Mouse (Mus musculus): ENCODE measurements around the gene Neil1. TPM values are rescaled to one million over a fixed set of nuclear protein-coding genes. Genes with fewer than 3 reads are reported as not detected.

The Neil1 gene
- polyA plus RNA-seq, 1 experiment from 2014 or later: 6.2 TPM

DNA sequence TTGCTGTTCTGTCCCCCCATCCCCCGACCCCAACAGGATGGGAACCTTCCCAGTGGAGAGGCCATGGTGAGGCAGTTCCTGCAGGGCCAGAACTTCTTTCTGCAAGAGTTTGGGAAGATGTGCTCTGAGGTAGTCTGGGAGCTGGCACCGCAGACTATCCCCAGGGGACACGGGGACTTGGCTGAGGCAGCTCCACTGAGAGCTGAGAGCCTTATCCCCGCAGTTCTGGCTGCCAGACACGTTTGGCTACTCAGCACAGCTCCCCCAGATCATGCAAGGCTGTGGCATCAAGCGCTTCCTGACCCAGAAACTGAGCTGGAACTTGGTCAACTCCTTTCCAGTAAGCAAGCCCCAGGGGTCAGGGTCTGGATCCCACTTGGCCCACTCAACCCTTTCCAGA, 10.9 kb downstream of the Neil1 start:
- Histone ChIP-seq H3K4me1 (ENCODE audit: insufficient read depth, low read depth, low read length) (no peaks in the 10 kb centered on the region), H3K4me2 (replicated peaks; ENCODE audit: low read depth, low read length) (no peak overlapping the region), H3K4me3 (ENCODE audit: low read depth, low read length) (no peak overlapping the region), H3K27ac (ENCODE audit: low read length) (no peak overlapping the region), H3K36me3 (ENCODE audit: insufficient read depth, low read length) (peaks cover 14% of the 10 kb centered on the region; the same call in 1 of the 2 replicates), H3K9ac (replicated peaks; ENCODE audit: low read depth) (no peak overlapping the region), H3K27me3 (replicated peaks; ENCODE audit: insufficient read depth, low read length) (no peaks in the 10 kb centered on the region), H3K9me3 (ENCODE audit: low read length) (no peaks in the 10 kb centered on the region)
- ATAC-seq: no peak
- DNase-seq (ENCODE audit: low spot score): no peak
- WGBS: 76% methylated on average over 6 of the region's 6 CpGs
- TF ChIP-seq EP300 (IDR thresholded peaks at IDR 0.05): no peak
- TF ChIP-seq CTCF (IDR thresholded peaks at IDR 0.05): no peak

GRCm38 (mm10) chr9:57130577-57131433, 17.3 kb downstream of the Neil1 start, which contains the start of gene Man2c1:
TSS of gene Man2c1 (plus strand) at chr9:57130690.
- no peaks in the 10 kb centered on the region for H3K27me3 ChIP-seq (replicated peaks; ENCODE audit: insufficient read depth, low read length)
- ATAC-seq (peak; percentile 94), DNase-seq (ENCODE audit: low spot score) (peak; percentile 96)
- H3K4me1 ChIP-seq (ENCODE audit: insufficient read depth, low read depth, low read length): peaks cover 7% of the 10 kb centered on the region; the same call in 1 of the 2 replicates
- peaks cover 11% of the 10 kb centered on the region; the same call in 1 of the 2 replicates for H3K36me3 ChIP-seq (ENCODE audit: insufficient read depth, low read length)
- peak within 1 kb of the TSS; percentile 92 for H3K4me2 ChIP-seq (replicated peaks; ENCODE audit: low read depth, low read length)
- WGBS: under 1% methylated on average over 55 of the region's 58 CpGs
- H3K9me3 ChIP-seq (ENCODE audit: low read length): no peaks in the 10 kb centered on the region
- TF ChIP-seq CTCF (IDR thresholded peaks at IDR 0.05) (peak; percentile 85), EP300 (IDR thresholded peaks at IDR 0.05) (0 out of 2 replicates have a peak, but pooled peaks have one; percentile 9)
- peak within 1 kb of the TSS; percentile 96 for H3K27ac ChIP-seq (ENCODE audit: low read length)
- H3K9ac ChIP-seq (replicated peaks; ENCODE audit: low read depth): peak within 1 kb of the TSS; percentile 79
- H3K4me3 ChIP-seq (ENCODE audit: low read depth, low read length): peak within 1 kb of the TSS; percentile 85

DNA sequence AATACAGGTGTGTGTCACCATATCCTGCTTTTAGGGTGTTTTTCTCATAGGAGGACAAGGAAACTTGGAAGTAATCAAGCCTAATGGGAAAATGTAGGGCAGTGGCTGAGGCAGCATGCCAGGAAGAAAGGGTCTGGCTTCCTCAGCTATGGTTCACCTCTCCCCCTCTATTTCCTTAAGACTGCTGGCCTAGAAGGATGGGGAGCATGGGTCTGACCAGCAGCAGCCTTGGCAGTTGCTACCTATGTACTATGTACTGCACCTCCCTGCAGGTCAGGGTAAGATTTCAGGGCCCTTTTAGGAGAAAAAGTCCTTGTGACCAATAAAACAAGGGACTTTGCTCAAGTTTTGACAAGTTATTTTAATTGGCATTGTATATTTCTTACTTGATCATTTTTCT, 18.5 kb downstream of the Neil1 start:
- no peak for TF ChIP-seq CTCF (IDR thresholded peaks at IDR 0.05)
- no peak for TF ChIP-seq EP300 (IDR thresholded peaks at IDR 0.05)
- no peak overlapping the region for H3K4me3 ChIP-seq (ENCODE audit: low read depth, low read length)
- ATAC-seq (no peak), DNase-seq (ENCODE audit: low spot score) (no peak)
- H3K9ac ChIP-seq (replicated peaks; ENCODE audit: low read depth): no peak overlapping the region
- H3K36me3 ChIP-seq (ENCODE audit: insufficient read depth, low read length): peaks cover 6% of the 10 kb centered on the region; the same call in 1 of the 2 replicates
- H3K27ac ChIP-seq (ENCODE audit: low read length): no peak overlapping the region
- H3K4me1 ChIP-seq (ENCODE audit: insufficient read depth, low read depth, low read length): peaks cover 7% of the 10 kb centered on the region; the same call in 1 of the 2 replicates
- no peaks in the 10 kb centered on the region for H3K9me3 ChIP-seq (ENCODE audit: low read length)
- no peaks in the 10 kb centered on the region for H3K27me3 ChIP-seq (replicated peaks; ENCODE audit: insufficient read depth, low read length)
- peak overlapping the region; percentile 92; the same call in 1 of the 2 replicates for H3K4me2 ChIP-seq (replicated peaks; ENCODE audit: low read depth, low read length)

DNA sequence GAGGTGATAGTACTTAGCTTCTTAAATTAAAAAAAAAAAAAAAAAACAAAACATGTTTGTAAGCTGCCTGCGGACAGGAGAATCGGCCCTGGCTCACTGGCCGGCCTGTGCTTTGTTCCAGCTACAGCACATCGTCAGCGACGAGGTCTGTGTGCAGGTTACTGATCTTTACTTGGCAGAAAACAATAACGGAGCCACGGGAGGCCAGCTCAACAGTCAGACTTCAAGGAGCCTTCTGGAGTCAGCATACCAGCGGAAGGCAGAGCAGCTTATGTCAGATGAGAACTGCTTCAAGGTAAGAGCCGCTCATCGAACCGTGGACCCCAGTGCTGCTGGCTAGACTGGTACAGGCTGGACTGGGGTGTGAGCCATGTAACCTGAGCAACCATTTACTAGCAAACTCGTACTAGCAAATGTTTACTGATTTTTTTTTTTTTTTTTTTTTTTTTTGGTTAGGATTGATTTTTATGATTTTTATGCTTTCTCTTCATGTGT, 30.8 kb downstream of the Neil1 start:
- Histone ChIP-seq H3K9me3 (ENCODE audit: low read length) (no peaks in the 10 kb centered on the region), H3K27ac (ENCODE audit: low read length) (no peak overlapping the region), H3K4me3 (ENCODE audit: low read depth, low read length) (no peak overlapping the region), H3K27me3 (replicated peaks; ENCODE audit: insufficient read depth, low read length) (no peaks in the 10 kb centered on the region), H3K9ac (replicated peaks; ENCODE audit: low read depth) (no peak overlapping the region), H3K36me3 (ENCODE audit: insufficient read depth, low read length) (peaks cover 43% of the 10 kb centered on the region; the same call in 1 of the 2 replicates), H3K4me2 (replicated peaks; ENCODE audit: low read depth, low read length) (no peak overlapping the region), H3K4me1 (ENCODE audit: insufficient read depth, low read depth, low read length) (no peaks in the 10 kb centered on the region)
- TF ChIP-seq EP300 (IDR thresholded peaks at IDR 0.05): no peak
- no peak for TF ChIP-seq CTCF (IDR thresholded peaks at IDR 0.05)
- 95% methylated on average over 13 of the region's 13 CpGs for WGBS
- no peak for DNase-seq (ENCODE audit: low spot score)
- no peak for ATAC-seq

Other genes with a start within 250 kb of the Neil1 start
- 8.7 and 8.9 TPM in 2 replicates for gene Snx33, start 219.9 kb downstream of the Neil1 start, polyA plus RNA-seq (2015; fragmentation: Nextera tagmentation; extraction: Ambion mirVana)
- gene Imp3, start 210.8 kb downstream of the Neil1 start, polyA plus RNA-seq (2015; fragmentation: Nextera tagmentation; extraction: Ambion mirVana): 84.7 and 87.7 TPM in 2 replicates
- gene Snupn, start 197.4 kb downstream of the Neil1 start, polyA plus RNA-seq (2015; fragmentation: Nextera tagmentation; extraction: Ambion mirVana): 12.2 and 12.7 TPM in 2 replicates
- gene Ptpn9, start 153.4 kb downstream of the Neil1 start, polyA plus RNA-seq (2015; fragmentation: Nextera tagmentation; extraction: Ambion mirVana): 20.1 and 22.8 TPM in 2 replicates
- gene Sin3a, start 76.3 kb downstream of the Neil1 start, polyA plus RNA-seq (2015; fragmentation: Nextera tagmentation; extraction: Ambion mirVana): 14.3 and 17.5 TPM in 2 replicates
- 36.1 and 38.8 TPM in 2 replicates for gene Man2c1, start 17.6 kb downstream of the Neil1 start, polyA plus RNA-seq (2015; fragmentation: Nextera tagmentation; extraction: Ambion mirVana)
- gene Commd4, start 10.0 kb upstream of the Neil1 start, polyA plus RNA-seq (2015; fragmentation: Nextera tagmentation; extraction: Ambion mirVana): 81.5 and 106 TPM in 2 replicates
- not detected in 2 replicates for gene Trcg1, start 88.3 kb upstream of the Neil1 start, polyA plus RNA-seq (2015; fragmentation: Nextera tagmentation; extraction: Ambion mirVana)
- 15.6 TPM in 2 replicates for gene 1700017B05Rik, start 114.3 kb upstream of the Neil1 start, polyA plus RNA-seq (2015; fragmentation: Nextera tagmentation; extraction: Ambion mirVana)

Measured in lung, postnatal 0 days (tissue).